23 mouse cellular contexts compared by ENCODE assay signal in genomic region chr12:110506046-110506445, GRCm38 (mm10). TPM values are rescaled to one million over a fixed set of nuclear protein-coding genes. Genes with fewer than 3 reads are reported as not detected.
A peak's percentile ranks its signal among the peaks of the same experiment; 100 is the strongest.
DNase-seq lines count a peak whose midpoint lies in the region; ATAC-seq lines count a peak whose summit lies in the region.
"Had no signal": no experiment of that assay in that cellular context is flagged by ENCODE, and none has a peak within 500 bp of the region (broad histone marks: within the 10 kb centered on the region; RNA-seq: fewer than 3 reads in every experiment).

No protein-coding gene starts in this region.

- peak; percentile 20 to 33; a peak in 1 of 4 replicates for ATAC-seq in hematopoietic stem cell, adult 5-6 weeks (replicated peaks in 1 of 2; ENCODE audit: insufficient read depth in 1 of 2, low FRiP score in 2 of 2, low TSS enrichment in 1 of 2, low read depth in 1 of 2, poor library complexity in 2 of 2, severe bottlenecking in 2 of 2)
- 0 out of 2 replicates have a peak, but pooled peaks have one; percentile 16 for ATAC-seq in stomach, embryonic 16.5 days (ENCODE audit: insufficient read depth, low FRiP score)
- no peak for ATAC-seq in forebrain, embryonic 12.5 days (ENCODE audit: low FRiP score)
- ATAC-seq: forebrain, postnatal 0 days; intestine, embryonic 16.5 days; Patski had no signal

- no peak overlapping the region for H3K4me3 ChIP-seq in stomach, embryonic 16.5 days (replicated peaks; ENCODE audit: low read length)
- no peak overlapping the region for H3K4me3 ChIP-seq in forebrain, embryonic 12.5 days (replicated peaks)
- H3K4me3 ChIP-seq: embryonic facial prominence, embryonic 13.5 days; limb, embryonic 13.5 days; liver, embryonic 13.5 days; midbrain, embryonic 12.5 days had no signal

- no peak overlapping the region for H3K9ac ChIP-seq in stomach, embryonic 16.5 days (ENCODE audit: low read length)
- H3K9ac ChIP-seq in forebrain, embryonic 12.5 days: no peak overlapping the region
- H3K9ac ChIP-seq: embryonic facial prominence, embryonic 13.5 days; forebrain, postnatal 0 days; hindbrain, embryonic 14.5 days; limb, embryonic 13.5 days; liver, embryonic 13.5 days; lung, embryonic 14.5 days; midbrain, embryonic 12.5 days had no signal

- H3K4me1 ChIP-seq in stomach, embryonic 16.5 days (ENCODE audit: control insufficient read depth, insufficient read depth, low read length): peaks cover 49% of the 10 kb centered on the region
- H3K4me1 ChIP-seq in forebrain, embryonic 12.5 days: peaks cover 31% of the 10 kb centered on the region; the same call in 1 of the 2 replicates

- no peaks in the 10 kb centered on the region for H3K27me3 ChIP-seq in stomach, embryonic 16.5 days (ENCODE audit: control insufficient read depth, insufficient read depth, low read length)
- no peaks in the 10 kb centered on the region for H3K27me3 ChIP-seq in forebrain, embryonic 12.5 days
- H3K27me3 ChIP-seq: embryonic facial prominence, embryonic 13.5 days; limb, embryonic 13.5 days; liver, embryonic 13.5 days; midbrain, embryonic 12.5 days; Patski had no signal

- no peak overlapping the region for H3K4me2 ChIP-seq in stomach, embryonic 16.5 days (ENCODE audit: low read depth, low read length)
- no peak overlapping the region for H3K4me2 ChIP-seq in forebrain, embryonic 12.5 days
- H3K4me2 ChIP-seq: embryonic facial prominence, embryonic 13.5 days; heart, embryonic 11.5 days; hindbrain, embryonic 14.5 days; limb, embryonic 13.5 days; liver, embryonic 13.5 days; lung, embryonic 14.5 days; midbrain, embryonic 12.5 days had no signal

- H3K27ac ChIP-seq in stomach, embryonic 16.5 days (ENCODE audit: low read length): no peak overlapping the region
- H3K27ac ChIP-seq in forebrain, embryonic 12.5 days: no peak overlapping the region
- H3K27ac ChIP-seq: embryonic facial prominence, embryonic 13.5 days; hindbrain, embryonic 14.5 days; limb, embryonic 13.5 days; liver, embryonic 13.5 days; macrophage; midbrain, embryonic 12.5 days had no signal

- no peaks in the 10 kb centered on the region for H3K36me3 ChIP-seq in stomach, embryonic 16.5 days (ENCODE audit: control insufficient read depth, insufficient read depth, low read length)
- no peaks in the 10 kb centered on the region for H3K36me3 ChIP-seq in forebrain, embryonic 12.5 days (replicated peaks)
- H3K36me3 ChIP-seq: embryonic facial prominence, embryonic 13.5 days; limb, embryonic 13.5 days; liver, embryonic 13.5 days; midbrain, embryonic 12.5 days had no signal

- peak; percentile 54 for DNase-seq in thymus, postnatal 14 days
- DNase-seq in thymus, postnatal 0 days (ENCODE audit: low spot score): no peak
- DNase-seq in CD8-positive naive resting alpha-beta T cell, adult 2 months (ENCODE audit: low read depth in 2 of 2, low spot score in 2 of 2): peak; percentile 61 to 72
- no peak for DNase-seq in right cerebral cortex, postnatal 25 days
- no peak for DNase-seq in lung, postnatal 36 days
- DNase-seq: cerebellum, adult 8-10 months; forebrain, postnatal 0 days; heart, postnatal 14 days; layer of hippocampus, postnatal 36 days; liver, embryonic 13.5 days; lung, embryonic 14.5 days; thymus, postnatal 4 days had no signal

- 59% methylated on average over 5 of the region's 5 CpGs for WGBS in stomach, embryonic 16.5 days
- 87% methylated on average over 5 of the region's 5 CpGs for WGBS in forebrain, embryonic 12.5 days

- no peaks in the 10 kb centered on the region for H3K9me3 ChIP-seq in stomach, embryonic 16.5 days (replicated peaks; ENCODE audit: control insufficient read depth, low read length)
- no peaks in the 10 kb centered on the region for H3K9me3 ChIP-seq in forebrain, embryonic 12.5 days
- H3K9me3 ChIP-seq: embryonic facial prominence, embryonic 13.5 days; limb, embryonic 13.5 days; liver, embryonic 13.5 days; midbrain, embryonic 12.5 days had no signal

RNA-seq across cellular contexts. Expression of gene Ppp2r5c, which starts 59.1 kb away (rescaled TPM):
- polyA plus RNA-seq in thymus, postnatal 0 days (2015; fragmentation: Nextera tagmentation; extraction: Ambion mirVana): 309 and 319 TPM in 2 replicates
- total RNA-seq in hematopoietic stem cell, adult 5-6 weeks (2017): 222 and 248 TPM in 2 replicates
- 145 and 146 TPM in 2 replicates for polyA plus RNA-seq in stomach, embryonic 16.5 days (2015; fragmentation: Nextera tagmentation; extraction: Ambion mirVana)
- 152 and 157 TPM in 2 replicates for polyA plus RNA-seq in forebrain, embryonic 12.5 days (2016; fragmentation: Nextera tagmentation; extraction: Ambion mirVana)

Comparison
In these comparisons a context has a peak if more than half of its experiments do, and no peak if none do; other contexts are left out.
1. DNase-seq: peak in thymus, postnatal 14 days (single experiment) and CD8-positive naive resting alpha-beta T cell, adult 2 months (2 of 2); none in thymus, postnatal 0 days (single experiment), right cerebral cortex, postnatal 25 days (single experiment) and lung, postnatal 36 days (single experiment).